Mouse (Mus musculus): ENCODE measurements around the gene Slc6a1. TPM values are rescaled to one million over a fixed set of nuclear protein-coding genes. Genes with fewer than 3 reads are reported as not detected.
"Not testable (repeated sequence)": the region's sequence is repeated elsewhere in the genome, so short reads cannot be mapped to it uniquely, and the experiment has no call there.

Slc6a1 gene
- polyA plus RNA-seq, 1 experiment from 2014 or later, result 0.25 TPM

DNA sequence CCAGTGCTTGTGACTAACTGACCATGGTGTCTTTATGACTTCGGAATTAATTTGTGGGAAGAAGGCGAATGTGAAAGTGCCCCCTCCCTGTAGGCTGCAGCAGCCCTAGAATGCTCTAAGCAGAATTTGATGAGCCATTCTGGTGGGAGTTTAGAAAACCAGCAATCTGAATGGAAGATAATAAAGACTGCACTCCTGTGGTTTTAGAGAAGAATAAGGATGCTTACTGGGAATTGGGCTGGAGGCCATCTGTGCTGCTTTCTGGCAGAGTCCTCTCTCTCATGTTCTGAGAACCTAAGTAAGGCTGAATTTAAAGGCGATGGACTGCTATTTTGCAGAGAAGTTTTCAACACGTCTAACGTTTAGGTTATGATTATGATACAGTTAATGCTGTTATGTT is 42.4 kb downstream of the Slc6a1 start:
- no peak for TF ChIP-seq CTCF (IDR thresholded peaks at IDR 0.05; ENCODE audit: low read depth)
- 85% methylated on average over 5 of the region's 5 CpGs for WGBS

DNA sequence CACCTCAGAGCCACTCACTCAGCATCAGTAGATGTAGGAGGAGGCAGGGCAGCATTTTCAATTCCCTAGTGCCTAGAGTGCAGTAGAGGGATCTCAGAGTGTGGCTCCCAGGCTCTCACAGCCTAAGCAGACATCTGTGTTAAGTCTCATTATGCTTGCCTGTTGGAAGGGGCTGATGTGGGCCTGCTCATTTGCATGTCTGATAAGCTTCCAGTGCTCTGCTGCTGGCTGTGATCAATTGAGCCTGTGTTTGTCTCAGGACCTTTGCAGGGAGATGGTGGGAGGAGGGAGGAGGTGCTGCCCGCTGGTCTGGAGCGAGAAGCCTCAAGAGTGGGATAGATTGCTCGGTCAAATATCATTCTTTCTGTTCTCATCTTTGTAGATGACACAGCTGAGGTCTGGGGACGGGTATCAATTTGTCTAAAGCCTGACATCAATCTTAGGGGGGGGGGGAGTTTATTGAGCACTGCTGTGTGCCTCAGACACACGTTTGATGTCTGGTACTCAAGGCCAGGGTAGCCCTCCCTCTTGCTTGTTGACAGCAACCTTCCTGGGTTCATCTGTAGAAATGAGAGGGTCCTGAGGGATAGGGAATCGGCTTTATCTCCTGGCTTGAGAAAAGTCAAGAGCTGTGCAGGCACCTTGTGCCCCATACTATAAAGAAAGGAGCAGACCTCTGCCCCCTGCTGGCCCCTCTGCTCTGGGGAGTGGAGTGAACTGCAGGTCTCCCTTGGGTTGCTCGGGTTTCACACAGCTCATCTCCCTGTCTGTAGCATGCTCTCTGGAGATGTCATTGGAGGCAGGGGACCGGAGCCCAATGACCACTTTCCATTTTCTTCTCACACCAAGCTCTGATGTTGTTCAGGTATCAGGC is 47.4 kb downstream of the Slc6a1 start:
- Histone ChIP-seq H3K36me3 (ENCODE audit: insufficient read depth, low read length) (no peaks in the 10 kb centered on the region), H3K4me1 (replicated peaks; ENCODE audit: insufficient read depth, low read length) (no peaks in the 10 kb centered on the region), H3K4me3 (replicated peaks; ENCODE audit: low read depth, low read length) (no peak overlapping the region), H3K9ac (ENCODE audit: low read depth, low read length) (no peak overlapping the region), H3K27me3 (ENCODE audit: insufficient read depth, low read length) (no peaks in the 10 kb centered on the region), H3K9me3 (replicated peaks; ENCODE audit: low read length) (no peaks in the 10 kb centered on the region), H3K4me2 (ENCODE audit: low read length) (no peak overlapping the region), H3K27ac (no peak overlapping the region)
- DNase-seq (ENCODE audit: low spot score), result peak; percentile 38
- TF ChIP-seq CTCF (IDR thresholded peaks at IDR 0.05; ENCODE audit: low read depth), result peak; percentile 46
- 23% methylated on average over 8 of the region's 8 CpGs for WGBS
- no peak for ATAC-seq (replicated peaks; ENCODE audit: low FRiP score, low read depth)

More for the DNA sequence above, 42.4 kb downstream of the Slc6a1 start:
- H3K4me3 ChIP-seq (replicated peaks; ENCODE audit: low read depth, low read length), result no peak overlapping the region
- no peaks in the 10 kb centered on the region for H3K4me1 ChIP-seq (replicated peaks; ENCODE audit: insufficient read depth, low read length)
- H3K27ac ChIP-seq, result no peak overlapping the region
- no peaks in the 10 kb centered on the region for H3K27me3 ChIP-seq (ENCODE audit: insufficient read depth, low read length)
- no peak for DNase-seq (ENCODE audit: low spot score)
- ATAC-seq (replicated peaks; ENCODE audit: low FRiP score, low read depth), result no peak
- no peak overlapping the region for H3K4me2 ChIP-seq (ENCODE audit: low read length)
- H3K36me3 ChIP-seq (ENCODE audit: insufficient read depth, low read length), result no peaks in the 10 kb centered on the region
- H3K9me3 ChIP-seq (replicated peaks; ENCODE audit: low read length), result no peaks in the 10 kb centered on the region
- H3K9ac ChIP-seq (ENCODE audit: low read depth, low read length), result no peak overlapping the region

- Histone ChIP-seq H3K27me3 (ENCODE audit: insufficient read depth, low read length) (no peaks in the 10 kb centered on the region), H3K4me1 (replicated peaks; ENCODE audit: insufficient read depth, low read length) (0 out of 2 replicates have a peak, but pooled peaks cover 3% of the 10 kb centered on the region), H3K36me3 (ENCODE audit: insufficient read depth, low read length) (no peaks in the 10 kb centered on the region), H3K4me2 (ENCODE audit: low read length) (no peak overlapping the region), H3K9me3 (replicated peaks; ENCODE audit: low read length) (no peaks in the 10 kb centered on the region), H3K9ac (ENCODE audit: low read depth, low read length) (no peak overlapping the region), H3K4me3 (replicated peaks; ENCODE audit: low read depth, low read length) (no peak overlapping the region), H3K27ac (no peak overlapping the region)
- no peak for ATAC-seq (replicated peaks; ENCODE audit: low FRiP score, low read depth)
- 88% methylated on average over 7 of the region's 7 CpGs for WGBS
- no peak for DNase-seq (ENCODE audit: low spot score)
- TF ChIP-seq CTCF (IDR thresholded peaks at IDR 0.05; ENCODE audit: low read depth), result no peak
Observed at GRCm38 (mm10) chr6:114331926-114332325, 49.5 kb downstream of the Slc6a1 start.

- DNase-seq (ENCODE audit: low spot score), result peak; percentile 58
- no peak; the same call in 1 of the 2 replicates for ATAC-seq (replicated peaks; ENCODE audit: low FRiP score, low read depth)
- H3K9me3 ChIP-seq (replicated peaks; ENCODE audit: low read length), result no peaks in the 10 kb centered on the region
- H3K9ac ChIP-seq (ENCODE audit: low read depth, low read length), result no peak overlapping the region
- WGBS, result 17% methylated on average over 11 of the region's 11 CpGs
- 0 out of 2 replicates have a peak, but pooled peaks cover 3% of the 10 kb centered on the region for H3K4me1 ChIP-seq (replicated peaks; ENCODE audit: insufficient read depth, low read length)
- H3K4me3 ChIP-seq (replicated peaks; ENCODE audit: low read depth, low read length), result no peak overlapping the region
- H3K36me3 ChIP-seq (ENCODE audit: insufficient read depth, low read length), result no peaks in the 10 kb centered on the region
- H3K27me3 ChIP-seq (ENCODE audit: insufficient read depth, low read length), result no peaks in the 10 kb centered on the region
- H3K27ac ChIP-seq, result no peak overlapping the region
- TF ChIP-seq CTCF (IDR thresholded peaks at IDR 0.05; ENCODE audit: low read depth), result no peak
- H3K4me2 ChIP-seq (ENCODE audit: low read length), result no peak overlapping the region
Observed at GRCm38 (mm10) chr6:114336128-114336943, 53.9 kb downstream of the Slc6a1 start.

GRCm38 (mm10) chr6:114336944-114337215 is 54.4 kb downstream of the Slc6a1 start:
- WGBS, result 18% methylated on average over 1 of the region's 1 CpGs
- H3K4me2 ChIP-seq (ENCODE audit: low read length), result no peak overlapping the region
- H3K4me3 ChIP-seq (replicated peaks; ENCODE audit: low read depth, low read length), result no peak overlapping the region
- H3K9ac ChIP-seq (ENCODE audit: low read depth, low read length), result no peak overlapping the region
- peak; percentile 16 for DNase-seq (ENCODE audit: low spot score)
- no peak overlapping the region for H3K27ac ChIP-seq
- H3K27me3 ChIP-seq (ENCODE audit: insufficient read depth, low read length), result no peaks in the 10 kb centered on the region
- no peak for ATAC-seq (replicated peaks; ENCODE audit: low FRiP score, low read depth)
- H3K4me1 ChIP-seq (replicated peaks; ENCODE audit: insufficient read depth, low read length), result 0 out of 2 replicates have a peak, but pooled peaks cover 3% of the 10 kb centered on the region
- no peaks in the 10 kb centered on the region for H3K9me3 ChIP-seq (replicated peaks; ENCODE audit: low read length)
- no peaks in the 10 kb centered on the region for H3K36me3 ChIP-seq (ENCODE audit: insufficient read depth, low read length)
- no peak for TF ChIP-seq CTCF (IDR thresholded peaks at IDR 0.05; ENCODE audit: low read depth)

GRCm38 (mm10) chr6:114341381-114341780 is 58.9 kb downstream of the Slc6a1 start:
- H3K27me3 ChIP-seq (ENCODE audit: insufficient read depth, low read length); H3K36me3 ChIP-seq (ENCODE audit: insufficient read depth, low read length); H3K4me2 ChIP-seq (ENCODE audit: low read length); H3K4me1 ChIP-seq (replicated peaks; ENCODE audit: insufficient read depth, low read length); H3K27ac ChIP-seq; H3K9me3 ChIP-seq (replicated peaks; ENCODE audit: low read length); H3K4me3 ChIP-seq (replicated peaks; ENCODE audit: low read depth, low read length); ATAC-seq (replicated peaks; ENCODE audit: low FRiP score, low read depth); H3K9ac ChIP-seq (ENCODE audit: low read depth, low read length); DNase-seq (ENCODE audit: low spot score): not testable (repeated sequence)

Measured in kidney, postnatal 0 days (tissue).